Mouse (Mus musculus) cerebellum, adult 11-12 months (tissue): Measurements from ENCODE around the gene Gm8206.
"Not testable (repeated sequence)": the region's sequence is repeated elsewhere in the genome, so short reads cannot be mapped to it uniquely, and the experiment has no call there.

ENCODE experiments used
- DNase-seq: peaks from one replicate; pipeline ENCODE4 v3.0.0; 2022

Gm8206 gene

DNA sequence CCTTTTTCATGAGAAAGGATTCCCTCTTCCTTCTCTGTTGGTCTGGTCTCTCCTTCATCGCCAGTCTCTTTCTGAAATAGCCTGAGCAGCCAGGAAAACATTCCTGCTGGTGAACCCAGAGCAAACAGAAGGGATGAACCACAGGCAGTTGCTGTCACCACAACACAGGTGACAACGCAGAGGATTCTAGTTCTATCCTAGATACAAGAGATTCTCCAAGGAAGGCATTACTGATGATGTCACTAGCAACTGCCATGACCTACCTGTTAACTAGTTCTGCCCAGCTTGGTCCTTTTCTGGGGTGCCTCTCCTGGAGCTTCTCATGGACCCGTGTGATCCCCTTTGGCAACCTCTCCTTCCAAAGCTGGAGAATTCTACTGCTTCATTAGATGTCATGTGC, at the start of gene Gm8206:
Gm8206 (minus strand) TSS at position 101 of the 400 bp plus-strand sequence.
- DNase-seq = not testable (repeated sequence)

DNA sequence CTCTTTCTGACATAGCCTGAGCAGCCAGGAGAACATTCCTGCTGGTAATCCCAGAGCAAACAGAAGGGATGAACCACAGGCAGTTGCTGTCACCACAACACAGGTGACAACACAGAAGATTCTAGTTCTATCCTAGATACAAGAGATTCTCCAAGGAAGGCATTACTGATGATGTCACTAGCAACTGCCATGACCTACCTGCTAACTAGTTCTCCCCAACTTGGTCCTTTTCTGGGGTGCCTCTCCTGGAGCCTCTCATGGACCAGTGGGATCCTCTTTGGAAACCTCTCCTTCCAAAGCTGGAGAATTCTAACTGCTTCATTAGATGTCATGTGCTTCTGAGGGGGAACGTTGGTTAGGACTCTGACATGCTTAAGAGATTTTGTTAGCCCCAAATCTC, 32.0 kb upstream of the Gm8206 start, which contains the start of gene Gm3476:
Gm3476 (minus strand) TSS at position 101 of the 400 bp plus-strand sequence.
- not testable (repeated sequence) for DNase-seq

DNA sequence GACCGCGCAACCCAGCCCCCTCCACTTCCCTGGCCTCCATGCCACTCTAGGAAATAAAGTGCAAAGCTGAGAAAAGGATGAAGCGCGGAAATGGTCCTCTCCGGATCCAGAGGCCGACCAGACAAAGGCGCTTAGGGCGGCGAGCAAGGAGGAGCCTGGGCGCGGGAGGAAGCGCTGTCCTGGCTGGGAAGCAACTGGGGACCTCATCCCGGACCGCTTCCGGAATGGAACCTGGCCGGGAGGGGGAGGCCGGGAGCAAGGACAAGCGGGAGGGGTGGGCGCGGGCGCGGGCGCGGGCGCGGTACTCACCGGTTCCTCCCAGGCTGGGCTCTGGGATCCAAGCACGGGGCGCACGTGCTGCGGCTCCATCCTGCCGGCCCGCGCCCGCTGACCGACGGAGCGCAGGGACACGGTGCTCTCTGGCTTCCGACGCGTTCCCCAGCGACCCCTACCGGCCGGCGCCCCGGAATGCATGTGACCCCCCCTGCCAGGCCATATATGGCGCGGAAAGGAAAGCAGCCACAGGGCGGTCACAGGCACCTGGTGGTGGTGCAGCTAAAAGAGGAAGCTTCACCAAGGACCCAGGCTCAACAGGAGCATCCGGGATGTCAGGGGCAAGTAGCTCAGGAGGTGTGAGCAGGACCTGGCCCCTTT, 14.7 kb upstream of the Gm8206 start, which contains the start of gene Gm3468:
Gm3468 (minus strand) TSS at position 394 of the 654 bp plus-strand sequence.
- DNase-seq = peak; percentile 11

GRCm38 (mm10) chr14:6107500-6107899, 13.8 kb upstream of the Gm8206 start:
- DNase-seq = not testable (repeated sequence)

- not testable (repeated sequence) for DNase-seq
Measured at GRCm38 (mm10) chr14:6058167-6058566, 35.6 kb downstream of the Gm8206 start, which contains the start of gene Gm6337. TSS of gene Gm6337 (minus strand) at chr14:6058267.

DNA sequence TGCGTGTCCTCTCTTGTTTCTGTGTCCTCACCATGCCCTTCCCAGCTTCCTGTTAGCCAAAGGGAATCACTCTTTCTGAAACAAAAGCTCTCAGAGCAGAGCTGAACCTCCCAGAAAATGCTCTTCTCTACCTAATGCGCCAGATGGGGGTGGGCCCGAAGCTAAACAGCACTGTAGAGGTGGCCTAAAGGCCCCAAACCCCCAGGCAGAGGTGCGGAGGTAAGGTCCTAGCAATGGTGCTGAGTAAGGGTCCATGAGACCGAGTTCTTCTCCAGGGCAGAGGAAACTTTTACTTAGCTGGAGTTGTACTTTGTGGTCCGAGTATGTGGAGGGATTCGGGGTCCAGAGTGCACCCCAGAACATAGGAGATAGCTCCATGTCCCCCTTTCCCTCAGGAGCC, 106.6 kb downstream of the Gm8206 start:
- peak; percentile 2 for DNase-seq

DNA sequence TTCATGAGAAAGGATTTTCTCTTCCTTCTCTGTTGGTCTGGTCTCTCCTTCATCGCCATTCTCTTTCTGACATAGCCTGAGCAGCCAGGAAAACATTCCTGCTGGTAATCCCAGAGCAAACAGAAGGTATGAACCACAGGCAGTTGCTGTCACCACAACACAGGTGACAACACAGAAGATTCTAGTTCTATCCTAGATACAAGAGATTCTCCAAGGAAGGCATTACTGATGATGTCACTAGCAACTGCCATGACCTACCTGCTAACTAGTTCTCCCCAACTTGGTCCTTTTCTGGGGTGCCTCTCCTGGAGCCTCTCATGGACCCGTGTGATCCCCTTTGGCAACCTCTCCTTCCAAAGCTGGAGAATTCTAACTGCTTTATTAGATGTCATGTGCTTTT, 114.7 kb downstream of the Gm8206 start, which contains the start of gene Gm3453:
Gm3453 (minus strand) TSS at position 101 of the 400 bp plus-strand sequence.
- DNase-seq = not testable (repeated sequence)
